Mouse (Mus musculus) embryo, embryonic 10.5 days (tissue): ENCODE measurements around the gene Zyg11b.

Source experiments
- DNase-seq: peaks from one replicate; pipeline ENCODE4 v3.0.0-alpha.2; 2015; ENCODE audit warnings: low spot score

The Zyg11b gene

GRCm38 (mm10) chr4:108192821-108193323 lies 108.0 kb downstream of the Zyg11b start:
- no peak for DNase-seq

- no peak for DNase-seq
Observed at GRCm38 (mm10) chr4:108182278-108182677, 118.6 kb downstream of the Zyg11b start.
